Mouse (Mus musculus): ENCODE data around the gene Gata3.

Gene Gata3

GRCm38 (mm10) chr2:9889651-9890183 lies at the start of gene Gata3:
Gata3 (minus strand) TSS chr2:9890034.
- DNase-seq = peak in 1 of 2 experiments; percentile 18

- DNase-seq = no peak
Measured at GRCm38 (mm10) chr2:9939250-9939649, 49.4 kb upstream of the Gata3 start.

- no peak for DNase-seq
Measured at GRCm38 (mm10) chr2:9935965-9936364, 46.1 kb upstream of the Gata3 start.

GRCm38 (mm10) chr2:9926905-9927283 lies 37.1 kb upstream of the Gata3 start:
- DNase-seq = no peak

GRCm38 (mm10) chr2:9926194-9926904 lies 36.5 kb upstream of the Gata3 start:
- DNase-seq = no peak

GRCm38 (mm10) chr2:9918691-9919471 lies 29.0 kb upstream of the Gata3 start:
- no peak for DNase-seq

GRCm38 (mm10) chr2:9917602-9918001 lies 27.8 kb upstream of the Gata3 start:
- DNase-seq = no peak

GRCm38 (mm10) chr2:9905995-9906394 lies 16.2 kb upstream of the Gata3 start:
- DNase-seq = no peak

- no peak for DNase-seq
Measured at GRCm38 (mm10) chr2:9903854-9904560, 14.2 kb upstream of the Gata3 start.

GRCm38 (mm10) chr2:9897846-9898245 lies 8.0 kb upstream of the Gata3 start:
- no peak for DNase-seq

GRCm38 (mm10) chr2:9896097-9896770 lies 6.4 kb upstream of the Gata3 start:
- peak in 1 of 2 experiments; percentile 26 for DNase-seq

- DNase-seq = peak in 1 of 2 experiments; percentile 20
Measured at GRCm38 (mm10) chr2:9894836-9895593, 5.2 kb upstream of the Gata3 start.

GRCm38 (mm10) chr2:9893272-9893953 lies 3.6 kb upstream of the Gata3 start:
- DNase-seq = no peak

GRCm38 (mm10) chr2:9892541-9892940 lies 2.7 kb upstream of the Gata3 start:
- peak in 1 of 2 experiments; percentile 21 for DNase-seq

GRCm38 (mm10) chr2:9890906-9891305 lies 1.1 kb upstream of the Gata3 start:
- DNase-seq = no peak

- no peak for DNase-seq
Measured at GRCm38 (mm10) chr2:9890251-9890650, 417 bp upstream of the Gata3 start.

GRCm38 (mm10) chr2:9888913-9889650 lies 752 bp downstream of the Gata3 start, which contains the start of gene 9230102O04Rik:
9230102O04Rik (minus strand) TSS chr2:9889540.
- DNase-seq = peak; percentile 62 to 67

- DNase-seq = no peak
Measured at GRCm38 (mm10) chr2:9887636-9888035, 2.2 kb downstream of the Gata3 start.

- no peak for DNase-seq
Measured at GRCm38 (mm10) chr2:9886921-9887610, 2.8 kb downstream of the Gata3 start.

GRCm38 (mm10) chr2:9886031-9886430 lies 3.8 kb downstream of the Gata3 start:
- DNase-seq = no peak
